Mouse (Mus musculus) forebrain, embryonic 12.5 days (tissue): ENCODE results near the gene Pde4b. TPM values are rescaled to one million over a fixed set of nuclear protein-coding genes. Genes with fewer than 3 reads are reported as not detected.
A peak's percentile ranks its signal among the peaks of the same experiment; 100 is the strongest.

ENCODE experiments used
- ATAC-seq: fragments of 200-750 bp; cut with Nextera tagmentation; 2 replicates; pipeline ENCODE4 v1.8.0; 2017; ENCODE audit warnings: moderate TSS enrichment; ENCODE audit not compliant: low FRiP score
- H3K27ac ChIP-seq: fragments of 300-500 bp; sonication (generic); 2 replicates; pipeline ENCODE4 v1.5.1; 2016; ENCODE audit warnings: mild to moderate bottlenecking
- H3K27me3 ChIP-seq: fragments of 300-500 bp; sonication (generic); 2 replicates; pipeline ENCODE4 v1.6.1; 2016; ENCODE audit warnings: mild to moderate bottlenecking
- H3K36me3 ChIP-seq: fragments of 300-500 bp; sonication (generic); replicated peaks from 2 replicates; pipeline ENCODE4 v1.6.1; 2016; ENCODE audit warnings: mild to moderate bottlenecking
- H3K4me1 ChIP-seq: fragments of 300-500 bp; sonication (generic); 2 replicates; pipeline ENCODE4 v1.6.1; 2016
- H3K4me2 ChIP-seq: fragments of 300-500 bp; sonication (generic); 2 replicates; pipeline ENCODE4 v1.6.1; 2016; ENCODE audit warnings: mild to moderate bottlenecking, moderate library complexity
- H3K4me3 ChIP-seq: fragments of 300-500 bp; sonication (generic); replicated peaks from 2 replicates; pipeline ENCODE4 v1.5.1; 2016; ENCODE audit warnings: mild to moderate bottlenecking
- H3K9ac ChIP-seq: fragments of 300-500 bp; sonication (generic); 2 replicates; pipeline ENCODE4 v1.6.1; 2016; ENCODE audit warnings: mild to moderate bottlenecking
- H3K9me3 ChIP-seq: fragments of 300-500 bp; sonication (generic); 2 replicates; pipeline ENCODE4 v1.6.1; 2016
- WGBS: fragments of 180-500 bp; shearing (Covaris S2); methylation state at CpG from one replicate; pipeline ENCODE4 v1.1.7; 2016; 5-methylcytosine and 5-hydroxymethylcytosine counted together
- polyA plus RNA-seq: library from polyadenylated mRNA; unstranded; fragments of >200 nt; fragmentation: Nextera tagmentation; extraction: Ambion mirVana; gene quantifications from 2 replicates; pipeline ENCODE4 v1.2.1, GENCODE M21; 2016

Pde4b gene
- polyA plus RNA-seq, 1 experiment from 2014 or later = 7.5 TPM

- Histone ChIP-seq H3K9ac (no peak overlapping the region), H3K4me2 (no peak overlapping the region), H3K27me3 (no peaks in the 10 kb centered on the region), H3K4me3 (no peak overlapping the region), H3K27ac (no peak overlapping the region), H3K36me3 (no peaks in the 10 kb centered on the region), H3K9me3 (no peaks in the 10 kb centered on the region), H3K4me1 (no peaks in the 10 kb centered on the region)
- ATAC-seq = no peak
- WGBS = 81% methylated on average over 1 of the region's 1 CpGs
Observed at GRCm38 (mm10) chr4:102382763-102383505, 295.6 kb downstream of the Pde4b start.

- H3K36me3 ChIP-seq = no peaks in the 10 kb centered on the region
- no peak overlapping the region for H3K27ac ChIP-seq
- 74% methylated on average over 2 of the region's 2 CpGs for WGBS
- ATAC-seq = no peak
- H3K9ac ChIP-seq = no peak overlapping the region
- no peaks in the 10 kb centered on the region for H3K27me3 ChIP-seq
- no peaks in the 10 kb centered on the region for H3K4me1 ChIP-seq
- no peak overlapping the region for H3K4me2 ChIP-seq
- H3K9me3 ChIP-seq = 0 out of 2 replicates have a peak, but pooled peaks cover 6% of the 10 kb centered on the region
- no peak overlapping the region for H3K4me3 ChIP-seq
Observed at GRCm38 (mm10) chr4:102393605-102394004, 306.3 kb downstream of the Pde4b start.

- no peak overlapping the region for H3K27ac ChIP-seq
- no peaks in the 10 kb centered on the region for H3K36me3 ChIP-seq
- no peak overlapping the region for H3K4me2 ChIP-seq
- H3K9ac ChIP-seq = no peak overlapping the region
- H3K9me3 ChIP-seq = 0 out of 2 replicates have a peak, but pooled peaks cover 6% of the 10 kb centered on the region
- H3K27me3 ChIP-seq = no peaks in the 10 kb centered on the region
- ATAC-seq = no peak
- no peak overlapping the region for H3K4me3 ChIP-seq
- no peaks in the 10 kb centered on the region for H3K4me1 ChIP-seq
- 90% methylated on average over 4 of the region's 4 CpGs for WGBS
Observed at GRCm38 (mm10) chr4:102397334-102397733, 310.0 kb downstream of the Pde4b start.

- 84% methylated on average over 1 of the region's 1 CpGs for WGBS
- Histone ChIP-seq H3K4me3 (no peak overlapping the region), H3K36me3 (no peaks in the 10 kb centered on the region), H3K4me2 (no peak overlapping the region), H3K27me3 (no peaks in the 10 kb centered on the region), H3K4me1 (no peaks in the 10 kb centered on the region), H3K27ac (no peak overlapping the region), H3K9ac (no peak overlapping the region), H3K9me3 (0 out of 2 replicates have a peak, but pooled peaks cover 6% of the 10 kb centered on the region)
- no peak for ATAC-seq
Observed at GRCm38 (mm10) chr4:102398512-102398911, 311.2 kb downstream of the Pde4b start.

GRCm38 (mm10) chr4:102406848-102407247, 319.5 kb downstream of the Pde4b start:
- H3K4me1 ChIP-seq = peaks cover 13% of the 10 kb centered on the region
- H3K27ac ChIP-seq = no peak overlapping the region
- 0 out of 2 replicates have a peak, but pooled peaks cover 8% of the 10 kb centered on the region for H3K27me3 ChIP-seq
- no peaks in the 10 kb centered on the region for H3K36me3 ChIP-seq
- H3K9ac ChIP-seq = no peak overlapping the region
- no peaks in the 10 kb centered on the region for H3K9me3 ChIP-seq
- H3K4me2 ChIP-seq = no peak overlapping the region
- no peak for ATAC-seq
- no peak overlapping the region for H3K4me3 ChIP-seq
- WGBS = 57% methylated on average over 3 of the region's 3 CpGs

- H3K27me3 ChIP-seq = 0 out of 2 replicates have a peak, but pooled peaks cover 8% of the 10 kb centered on the region
- 73% methylated on average over 2 of the region's 2 CpGs for WGBS
- ATAC-seq = no peak
Observed at GRCm38 (mm10) chr4:102408132-102408531, 320.8 kb downstream of the Pde4b start.

GRCm38 (mm10) chr4:102408938-102409337, 321.6 kb downstream of the Pde4b start:
- Histone ChIP-seq H3K27me3 (0 out of 2 replicates have a peak, but pooled peaks cover 8% of the 10 kb centered on the region), H3K9ac (no peak overlapping the region), H3K27ac (no peak overlapping the region), H3K4me3 (no peak overlapping the region), H3K36me3 (no peaks in the 10 kb centered on the region), H3K9me3 (no peaks in the 10 kb centered on the region), H3K4me1 (peaks cover 13% of the 10 kb centered on the region), H3K4me2 (no peak overlapping the region)
- ATAC-seq = no peak
- WGBS = 28% methylated on average over 4 of the region's 4 CpGs

More at GRCm38 (mm10) chr4:102408132-102408531, 320.8 kb downstream of the Pde4b start:
- H3K4me3 ChIP-seq = no peak overlapping the region
- H3K36me3 ChIP-seq = no peaks in the 10 kb centered on the region
- no peaks in the 10 kb centered on the region for H3K9me3 ChIP-seq
- peaks cover 13% of the 10 kb centered on the region for H3K4me1 ChIP-seq
- H3K4me2 ChIP-seq = no peak overlapping the region
- no peak overlapping the region for H3K9ac ChIP-seq
- H3K27ac ChIP-seq = no peak overlapping the region

- no peak for ATAC-seq
- 51% methylated on average over 2 of the region's 2 CpGs for WGBS
- no peak overlapping the region for H3K9ac ChIP-seq
Observed at GRCm38 (mm10) chr4:102413101-102413500, 325.8 kb downstream of the Pde4b start.

GRCm38 (mm10) chr4:102413794-102414193, 326.5 kb downstream of the Pde4b start:
- no peak for ATAC-seq
- Histone ChIP-seq H3K36me3 (no peaks in the 10 kb centered on the region), H3K9ac (no peak overlapping the region), H3K27ac (no peak overlapping the region), H3K4me1 (peaks cover 4% of the 10 kb centered on the region), H3K9me3 (no peaks in the 10 kb centered on the region), H3K4me3 (no peak overlapping the region), H3K27me3 (0 out of 2 replicates have a peak, but pooled peaks cover 8% of the 10 kb centered on the region), H3K4me2 (no peak overlapping the region)
- 28% methylated on average over 4 of the region's 4 CpGs for WGBS

More at GRCm38 (mm10) chr4:102413101-102413500, 325.8 kb downstream of the Pde4b start:
- H3K4me1 ChIP-seq = peaks cover 6% of the 10 kb centered on the region
- no peaks in the 10 kb centered on the region for H3K9me3 ChIP-seq
- no peak overlapping the region for H3K27ac ChIP-seq
- H3K36me3 ChIP-seq = no peaks in the 10 kb centered on the region
- no peak overlapping the region for H3K4me3 ChIP-seq
- H3K4me2 ChIP-seq = no peak overlapping the region
- H3K27me3 ChIP-seq = 0 out of 2 replicates have a peak, but pooled peaks cover 8% of the 10 kb centered on the region

GRCm38 (mm10) chr4:102414610-102415009, 327.3 kb downstream of the Pde4b start:
- Histone ChIP-seq H3K4me1 (no peaks in the 10 kb centered on the region), H3K27me3 (0 out of 2 replicates have a peak, but pooled peaks cover 6% of the 10 kb centered on the region), H3K9me3 (no peaks in the 10 kb centered on the region), H3K36me3 (no peaks in the 10 kb centered on the region), H3K9ac (no peak overlapping the region), H3K4me3 (no peak overlapping the region), H3K27ac (no peak overlapping the region), H3K4me2 (no peak overlapping the region)
- no peak for ATAC-seq
- WGBS = 82% methylated on average over 4 of the region's 4 CpGs

- no peak overlapping the region for H3K9ac ChIP-seq
- peak overlapping the region; percentile 25 for H3K4me3 ChIP-seq
- no peak; the same call in 1 of the 2 replicates for ATAC-seq
Observed at GRCm38 (mm10) chr4:102420794-102421397, 333.6 kb downstream of the Pde4b start.

GRCm38 (mm10) chr4:102421398-102421859, 334.1 kb downstream of the Pde4b start:
- Histone ChIP-seq H3K9me3 (no peaks in the 10 kb centered on the region), H3K4me3 (peak overlapping the region; percentile 25), H3K36me3 (no peaks in the 10 kb centered on the region), H3K27ac (no peak overlapping the region; the same call in 1 of the 2 replicates), H3K4me1 (peaks cover 15% of the 10 kb centered on the region), H3K9ac (no peak overlapping the region), H3K4me2 (peak overlapping the region; percentile 43), H3K27me3 (no peaks in the 10 kb centered on the region)
- WGBS = 44% methylated on average over 18 of the region's 18 CpGs
- peak; percentile 39; the same call in 1 of the 2 replicates for ATAC-seq

More at GRCm38 (mm10) chr4:102420794-102421397, 333.6 kb downstream of the Pde4b start:
- H3K9me3 ChIP-seq = no peaks in the 10 kb centered on the region
- H3K4me2 ChIP-seq = peak overlapping the region; percentile 43
- peaks cover 15% of the 10 kb centered on the region for H3K4me1 ChIP-seq
- H3K27ac ChIP-seq = no peak overlapping the region; the same call in 1 of the 2 replicates
- H3K27me3 ChIP-seq = no peaks in the 10 kb centered on the region
- WGBS = 7% methylated on average over 11 of the region's 11 CpGs
- no peaks in the 10 kb centered on the region for H3K36me3 ChIP-seq
